Mouse (Mus musculus) E14TG2a.4 (cell line): ENCODE results near the gene Trio.

Experiments used
- H3K27me3 ChIP-seq: 2 replicates; pipeline ENCODE4 v1.6.1; 2014; ENCODE audit warnings: low read length, control low read depth; ENCODE audit not compliant: insufficient read depth
- H3K36me3 ChIP-seq: 2 replicates; pipeline ENCODE4 v1.6.1; 2014; ENCODE audit warnings: low read length, control low read depth; ENCODE audit not compliant: insufficient read depth
- H3K4me1 ChIP-seq: replicated peaks from 2 replicates; pipeline ENCODE4 v1.6.1; 2014; ENCODE audit warnings: low read depth, low read length, control low read depth
- H3K4me3 ChIP-seq: replicated peaks from 2 replicates; pipeline ENCODE4 v1.5.1; 2014; ENCODE audit warnings: mild to moderate bottlenecking, low read length
- H3K9me3 ChIP-seq: 2 replicates; pipeline ENCODE4 v1.6.1; 2014; ENCODE audit warnings: low read length, control low read depth
- CTCF ChIP-seq: conservative IDR thresholded peaks from 2 replicates; pipeline ENCODE4 v1.5.1; 2014; ENCODE audit warnings: low read length
- NANOG ChIP-seq: IDR thresholded peaks from 2 replicates; pipeline ENCODE4 v1.6.1; 2014; ENCODE audit warnings: borderline replicate concordance, low read length, mixed read lengths
- POU5F1 ChIP-seq: IDR thresholded peaks from 2 replicates; pipeline ENCODE4 v1.6.1; 2014; ENCODE audit warnings: low read length, borderline replicate concordance

Trio gene

GRCm38 (mm10) chr15:27826886-27827285 lies 198.8 kb downstream of the Trio start:
- Histone ChIP-seq H3K9me3 (no peaks in the 10 kb centered on the region), H3K4me1 (no peaks in the 10 kb centered on the region), H3K4me3 (no peak overlapping the region), H3K27me3 (no peaks in the 10 kb centered on the region), H3K36me3 (peaks cover 10% of the 10 kb centered on the region; the same call in 1 of the 2 replicates)
- TF ChIP-seq POU5F1 (no peak), CTCF (no peak), NANOG (no peak)

GRCm38 (mm10) chr15:27826048-27826637 lies 199.5 kb downstream of the Trio start:
- TF ChIP-seq POU5F1 (no peak), NANOG (no peak), CTCF (no peak)

GRCm38 (mm10) chr15:27825390-27825789 lies 200.3 kb downstream of the Trio start:
- TF ChIP-seq POU5F1 (no peak), CTCF (no peak), NANOG (no peak)
- Histone ChIP-seq H3K4me1 (no peaks in the 10 kb centered on the region), H3K27me3 (no peaks in the 10 kb centered on the region), H3K36me3 (peaks cover 5% of the 10 kb centered on the region; the same call in 1 of the 2 replicates), H3K9me3 (no peaks in the 10 kb centered on the region), H3K4me3 (no peak overlapping the region)

More at GRCm38 (mm10) chr15:27826048-27826637, 199.5 kb downstream of the Trio start:
- H3K27me3 ChIP-seq, result no peaks in the 10 kb centered on the region
- H3K36me3 ChIP-seq, result peaks cover 8% of the 10 kb centered on the region; the same call in 1 of the 2 replicates
- no peaks in the 10 kb centered on the region for H3K4me1 ChIP-seq
- no peak overlapping the region for H3K4me3 ChIP-seq
- no peaks in the 10 kb centered on the region for H3K9me3 ChIP-seq

GRCm38 (mm10) chr15:27823581-27823980 lies 202.1 kb downstream of the Trio start:
- peaks cover 5% of the 10 kb centered on the region; the same call in 1 of the 2 replicates for H3K36me3 ChIP-seq
- TF ChIP-seq NANOG (no peak), CTCF (peak; percentile 60), POU5F1 (no peak)
- no peaks in the 10 kb centered on the region for H3K9me3 ChIP-seq
- no peaks in the 10 kb centered on the region for H3K27me3 ChIP-seq
- H3K4me3 ChIP-seq, result no peak overlapping the region
- no peaks in the 10 kb centered on the region for H3K4me1 ChIP-seq

- no peaks in the 10 kb centered on the region for H3K27me3 ChIP-seq
Measured at GRCm38 (mm10) chr15:27822461-27822860, 203.2 kb downstream of the Trio start.

GRCm38 (mm10) chr15:27821651-27822364 lies 203.8 kb downstream of the Trio start:
- TF ChIP-seq NANOG (no peak), POU5F1 (no peak), CTCF (no peak)
- H3K4me1 ChIP-seq, result peaks cover 5% of the 10 kb centered on the region; the same call in 1 of the 2 replicates
- H3K27me3 ChIP-seq, result no peaks in the 10 kb centered on the region
- H3K4me3 ChIP-seq, result no peak overlapping the region
- no peaks in the 10 kb centered on the region for H3K9me3 ChIP-seq
- H3K36me3 ChIP-seq, result peaks cover 5% of the 10 kb centered on the region; the same call in 1 of the 2 replicates

More at GRCm38 (mm10) chr15:27822461-27822860, 203.2 kb downstream of the Trio start:
- H3K9me3 ChIP-seq, result no peaks in the 10 kb centered on the region
- no peak overlapping the region for H3K4me3 ChIP-seq
- peaks cover 5% of the 10 kb centered on the region; the same call in 1 of the 2 replicates for H3K4me1 ChIP-seq
- peaks cover 5% of the 10 kb centered on the region; the same call in 1 of the 2 replicates for H3K36me3 ChIP-seq
- TF ChIP-seq NANOG (no peak), POU5F1 (no peak), CTCF (no peak)

GRCm38 (mm10) chr15:27817096-27817495 lies 208.6 kb downstream of the Trio start:
- Histone ChIP-seq H3K4me3 (no peak overlapping the region), H3K36me3 (no peaks in the 10 kb centered on the region), H3K27me3 (no peaks in the 10 kb centered on the region), H3K4me1 (peaks cover 5% of the 10 kb centered on the region; the same call in 1 of the 2 replicates), H3K9me3 (no peaks in the 10 kb centered on the region)
- no peak for TF ChIP-seq CTCF
- TF ChIP-seq POU5F1, result no peak
- no peak for TF ChIP-seq NANOG

GRCm38 (mm10) chr15:27814677-27815391 lies 210.8 kb downstream of the Trio start:
- no peak for TF ChIP-seq CTCF
- no peak for TF ChIP-seq NANOG
- TF ChIP-seq POU5F1, result no peak
- Histone ChIP-seq H3K9me3 (no peaks in the 10 kb centered on the region), H3K4me3 (no peak overlapping the region), H3K4me1 (peaks cover 19% of the 10 kb centered on the region), H3K27me3 (no peaks in the 10 kb centered on the region), H3K36me3 (no peaks in the 10 kb centered on the region)
